Mouse (Mus musculus): Measurements from ENCODE around the gene Pik3r3.

GRCm38 (mm10) chr4:116244240-116244639 is 22.8 kb downstream of the Pik3r3 start:
- TF ChIP-seq CTCF (IDR thresholded peaks at IDR 0.05; ENCODE audit: low read depth, low read length) = no peak
- no peak for TF ChIP-seq GATA1 (IDR thresholded peaks at IDR 0.05; ENCODE audit: borderline replicate concordance, low read length)
- no peak for TF ChIP-seq TAL1 (conservative IDR thresholded peaks at IDR 0.05; ENCODE audit: low read depth, low read length)
- no peak for TF ChIP-seq GATA2 (IDR thresholded peaks at IDR 0.05; ENCODE audit: borderline replicate concordance, low read depth, low read length)
- TF ChIP-seq POLR2AphosphoS5 (IDR thresholded peaks at IDR 0.05; ENCODE audit: insufficient replicate concordance, low read depth, low read length) = no peak
